In the genomic region with DNA sequence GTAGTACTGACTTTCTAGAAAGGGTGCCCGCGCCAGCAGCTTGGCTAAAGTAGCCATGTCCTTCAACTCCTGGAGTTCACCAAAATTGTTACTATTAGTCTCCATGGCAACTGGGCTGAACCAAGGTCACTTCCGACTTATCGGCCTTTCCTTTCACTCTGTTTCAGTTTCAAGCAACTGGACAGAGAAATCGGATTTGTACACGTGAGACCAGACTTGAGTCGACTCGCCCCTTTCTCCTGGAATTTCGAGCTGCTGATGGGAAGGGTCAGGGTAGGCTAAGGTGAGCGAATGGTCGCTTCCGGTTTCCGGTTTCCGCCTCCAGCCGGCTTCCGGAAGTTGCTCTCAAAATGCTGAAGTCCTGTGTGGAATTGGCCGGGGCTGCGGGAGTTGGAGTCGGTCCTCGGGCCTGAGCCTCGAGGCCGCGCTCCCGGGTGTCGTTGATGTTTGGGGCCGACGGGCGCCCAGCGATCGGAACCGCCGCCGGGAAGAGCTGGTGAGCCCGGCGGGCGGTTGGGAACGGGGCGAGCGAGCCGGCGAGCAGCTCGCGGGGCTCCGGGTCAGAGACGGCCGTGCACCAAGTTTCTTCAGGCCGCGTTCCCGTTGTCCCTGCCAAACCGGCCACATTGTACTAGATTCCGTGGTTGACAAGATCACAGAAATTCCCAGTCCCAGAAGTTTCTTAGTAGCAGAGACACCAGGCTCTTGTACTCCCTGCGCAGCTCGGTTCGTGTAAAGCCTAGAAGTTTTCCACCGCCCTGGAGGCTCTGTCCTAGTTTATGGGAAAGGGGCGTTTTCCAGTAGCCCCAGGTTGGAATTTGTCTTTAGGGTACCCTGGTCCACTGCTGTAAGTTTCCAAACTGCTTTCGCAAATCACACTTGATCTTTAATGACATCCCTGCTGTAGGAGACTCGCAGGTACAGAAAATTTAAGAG, we compare ENCODE assay signal across 7 mouse cellular contexts. TPM values are rescaled to one million over a fixed set of nuclear protein-coding genes. Genes with fewer than 3 reads are reported as not detected.
A peak's percentile ranks its signal among the peaks of the same experiment; 100 is the strongest.
DNase-seq lines count a peak whose midpoint lies in the region; ATAC-seq lines count a peak whose summit lies in the region.

Spata17 (minus strand) TSS at position 285 of the 936 bp plus-strand sequence.
Gpatch2 (plus strand) TSS at position 328 of the 936 bp plus-strand sequence.

- ATAC-seq in inflammation-experienced regulatory T-cells, adult 6 months: peak; percentile 87

- DNase-seq in adrenal gland, adult (ENCODE audit: inconsistent age in 2 of 2, low spot score in 1 of 2): peak; percentile 85 to 96
- DNase-seq in embryo, embryonic 10 days (ENCODE audit: low spot score): peak; percentile 91
- peak; percentile 85 for DNase-seq in gastrocnemius, postnatal 14 days
- peak; percentile 54 to 75 for DNase-seq in left cerebral cortex, postnatal 14 days (ENCODE audit: low spot score in 2 of 2)
- DNase-seq in mesoderm, embryonic 11.5 days (ENCODE audit: low read depth, low spot score): peak; percentile 85
- peak; percentile 55 to 63 for DNase-seq in right cerebral cortex, postnatal 36 days (ENCODE audit: low spot score in 2 of 2)

- intact Hi-C loops in gastrocnemius, postnatal 14 days (cut with DNase I; ENCODE audit: low total_unique reads): no loop called here
- intact Hi-C loops in left cerebral cortex, postnatal 14 days (cut with DNase I): no loop called here

RNA-seq across cellular contexts. Expression of gene Spata17, which starts in this region (rescaled TPM):
- total RNA-seq in gastrocnemius, postnatal 14 days (2021): not detected
- polyA plus RNA-seq in inflammation-experienced regulatory T-cells, adult 6 months (2017; shearing (Covaris generic)): not detected
- total RNA-seq in left cerebral cortex, postnatal 14 days (2021): under 1 TPM in 1 of 2 experiments, not detected in 1; 0.24 TPM

RNA-seq across cellular contexts. Expression of gene Gpatch2, which starts in this region (rescaled TPM):
- total RNA-seq in gastrocnemius, postnatal 14 days (2021): 10 to 100 TPM in 1 of 2 experiments, 1 to 10 TPM in 1; 9.4 to 10.2 TPM
- polyA plus RNA-seq in inflammation-experienced regulatory T-cells, adult 6 months (2017; shearing (Covaris generic)): 10 to 100 TPM; 15.7 to 21.7 (median 20.3) TPM
- total RNA-seq in left cerebral cortex, postnatal 14 days (2021): 10 to 100 TPM; 20.3 to 20.8 TPM

Comparison
In these comparisons a context has a peak if more than half of its experiments do, and no peak if none do; other contexts are left out.
1. Peak in every context shown above with its lines: DNase-seq and ATAC-seq.